Mouse (Mus musculus) CH12.LX (cell line): ENCODE measurements around the gene Wnk2.

Experiments used
- CHD2 ChIP-seq: IDR thresholded peaks from 2 replicates; pipeline ENCODE4 v1.6.1; 2011; ENCODE audit warnings: low read length, improper control_type of control experiment
- KAT2A ChIP-seq: IDR thresholded peaks from 2 replicates; pipeline ENCODE4 v1.6.1; 2012; ENCODE audit warnings: low read length, improper control_type of control experiment, inconsistent platforms; ENCODE audit not compliant: insufficient replicate concordance

GRCm38 (mm10) chr13:49036436-49036835, 111.4 kb downstream of the Wnk2 start:
- TF ChIP-seq KAT2A (no peak), CHD2 (no peak)
